Mouse (Mus musculus) forelimb bud, embryonic 11.5 days (tissue): ENCODE data around the gene Pth2.

Source experiments
- DNase-seq: peaks from one replicate; pipeline ENCODE4 v3.0.0-alpha.2; 2012; ENCODE audit warnings: low read depth, low spot score

Pth2 gene

GRCm38 (mm10) chr7:45196994-45197393 lies 16.2 kb downstream of the Pth2 start:
- no peak for DNase-seq

GRCm38 (mm10) chr7:45198435-45198834 lies 17.6 kb downstream of the Pth2 start:
- DNase-seq: peak; percentile 76

- no peak for DNase-seq
Measured at GRCm38 (mm10) chr7:45198961-45199360, 18.2 kb downstream of the Pth2 start.

GRCm38 (mm10) chr7:45202654-45203053 lies 21.9 kb downstream of the Pth2 start:
- no peak for DNase-seq

- DNase-seq: peak; percentile 99
Measured at GRCm38 (mm10) chr7:45204380-45205143, 23.8 kb downstream of the Pth2 start, which contains the start of gene Ccdc155. TSS of gene Ccdc155 (minus strand) at chr7:45204892.

- DNase-seq: no peak
Measured at GRCm38 (mm10) chr7:45208260-45208659, 27.5 kb downstream of the Pth2 start.

GRCm38 (mm10) chr7:45211070-45211469 lies 30.3 kb downstream of the Pth2 start:
- no peak for DNase-seq

- no peak for DNase-seq
Measured at GRCm38 (mm10) chr7:45211851-45212251, 31.1 kb downstream of the Pth2 start, which contains the start of gene Dkkl1. TSS of gene Dkkl1 (minus strand) at chr7:45212147.

- DNase-seq: no peak
Measured at GRCm38 (mm10) chr7:45212356-45212755, 31.6 kb downstream of the Pth2 start.

GRCm38 (mm10) chr7:45213708-45214107 lies 32.9 kb downstream of the Pth2 start:
- no peak for DNase-seq

GRCm38 (mm10) chr7:45215673-45216441 lies 35.1 kb downstream of the Pth2 start, which contains the start of gene Tead2:
TSS of gene Tead2 (plus strand) at chr7:45215753.
- peak; percentile 67 for DNase-seq

- DNase-seq: peak; percentile 95
Measured at GRCm38 (mm10) chr7:45216442-45217183, 35.8 kb downstream of the Pth2 start.

- no peak for DNase-seq
Measured at GRCm38 (mm10) chr7:45221680-45222079, 40.9 kb downstream of the Pth2 start.

GRCm38 (mm10) chr7:45224826-45225225 lies 44.0 kb downstream of the Pth2 start:
- no peak for DNase-seq

GRCm38 (mm10) chr7:45226421-45226820 lies 45.6 kb downstream of the Pth2 start:
- DNase-seq: no peak

- DNase-seq: no peak
Measured at GRCm38 (mm10) chr7:45228548-45228947, 47.8 kb downstream of the Pth2 start.

GRCm38 (mm10) chr7:45229046-45229445 lies 48.3 kb downstream of the Pth2 start:
- no peak for DNase-seq

- DNase-seq: no peak
Measured at GRCm38 (mm10) chr7:45229459-45230203, 48.8 kb downstream of the Pth2 start.

GRCm38 (mm10) chr7:45231192-45231591 lies 50.4 kb downstream of the Pth2 start:
- no peak for DNase-seq
